Mouse (Mus musculus) embryonic facial prominence, embryonic 12.5 days (tissue): ENCODE data around the gene Mfsd7a. TPM values are rescaled to one million over a fixed set of nuclear protein-coding genes. Genes with fewer than 3 reads are reported as not detected.

Experiments
- ATAC-seq: fragments of 200-750 bp; cut with Nextera tagmentation; 2 replicates; pipeline ENCODE4 v1.8.0; 2017; ENCODE audit not compliant: insufficient number of reproducible peaks, insufficient read depth, low FRiP score, low TSS enrichment
- H3K27ac ChIP-seq: fragments of 300-500 bp; sonication (generic); 2 replicates; pipeline ENCODE4 v1.5.1; 2016; ENCODE audit warnings: mild to moderate bottlenecking
- H3K27me3 ChIP-seq: fragments of 300-500 bp; sonication (generic); 2 replicates; pipeline ENCODE4 v1.6.1; 2016; ENCODE audit warnings: mild to moderate bottlenecking, moderate library complexity
- H3K36me3 ChIP-seq: fragments of 300-500 bp; sonication (generic); 2 replicates; pipeline ENCODE4 v1.6.1; 2016; ENCODE audit warnings: mild to moderate bottlenecking
- H3K4me1 ChIP-seq: fragments of 300-500 bp; sonication (generic); 2 replicates; pipeline ENCODE4 v1.6.1; 2016
- H3K4me2 ChIP-seq: fragments of 300-500 bp; sonication (generic); replicated peaks from 2 replicates; pipeline ENCODE4 v1.6.1; 2016; ENCODE audit warnings: mild to moderate bottlenecking, moderate library complexity
- H3K4me3 ChIP-seq: fragments of 300-500 bp; sonication (generic); 2 replicates; pipeline ENCODE4 v1.5.1; 2016; ENCODE audit warnings: mild to moderate bottlenecking
- H3K9ac ChIP-seq: fragments of 300-500 bp; sonication (generic); 2 replicates; pipeline ENCODE4 v1.6.1; 2016; ENCODE audit warnings: mild to moderate bottlenecking, moderate library complexity
- H3K9me3 ChIP-seq: fragments of 300-500 bp; sonication (generic); 2 replicates; pipeline ENCODE4 v1.6.1; 2016; ENCODE audit warnings: mild to moderate bottlenecking, moderate library complexity
- WGBS: fragments of 180-500 bp; shearing (Covaris S2); methylation state at CpG from one replicate; pipeline ENCODE4 v1.1.7; 2016; 5-methylcytosine and 5-hydroxymethylcytosine counted together
- polyA plus RNA-seq: library from polyadenylated mRNA; unstranded; fragments of >200 nt; fragmentation: Nextera tagmentation; extraction: Ambion mirVana; gene quantifications from 2 replicates; pipeline ENCODE4 v1.2.1, GENCODE M21; 2016

Mfsd7a gene
- polyA plus RNA-seq, 1 experiment from 2014 or later: 0.18 TPM

GRCm38 (mm10) chr5:108427186-108427585, 21.5 kb downstream of the Mfsd7a start:
- ATAC-seq: no peak
- Histone ChIP-seq H3K36me3 (peaks cover 18% of the 10 kb centered on the region), H3K27ac (no peak overlapping the region), H3K27me3 (no peaks in the 10 kb centered on the region), H3K4me2 (no peak overlapping the region), H3K4me1 (no peaks in the 10 kb centered on the region), H3K4me3 (no peak overlapping the region), H3K9me3 (no peaks in the 10 kb centered on the region), H3K9ac (no peak overlapping the region)
- WGBS: 61% methylated on average over 1 of the region's 1 CpGs

DNA sequence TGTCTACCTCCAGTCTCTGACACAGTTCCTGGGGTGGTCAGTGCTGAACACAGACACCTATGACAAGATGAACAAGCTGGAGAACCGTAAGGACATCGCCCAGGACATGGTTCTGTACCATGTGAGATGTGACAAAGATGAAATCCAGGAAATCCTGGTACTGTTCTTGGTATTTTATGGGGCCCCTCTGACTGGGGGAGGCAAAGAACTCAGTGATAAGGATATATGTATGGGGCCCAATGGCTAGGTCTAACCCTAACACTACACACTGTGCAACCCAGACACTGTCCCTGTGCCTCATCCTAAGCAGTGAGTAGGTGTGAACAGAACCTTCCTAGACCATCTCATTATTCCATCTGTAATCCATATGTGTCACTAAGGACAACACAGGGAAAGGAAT, 25.3 kb downstream of the Mfsd7a start:
- Histone ChIP-seq H3K9me3 (no peaks in the 10 kb centered on the region), H3K9ac (no peak overlapping the region), H3K36me3 (no peaks in the 10 kb centered on the region), H3K4me2 (no peak overlapping the region), H3K27ac (no peak overlapping the region), H3K4me1 (no peaks in the 10 kb centered on the region), H3K4me3 (no peak overlapping the region), H3K27me3 (no peaks in the 10 kb centered on the region)
- 86% methylated on average over 2 of the region's 2 CpGs for WGBS
- ATAC-seq: no peak

DNA sequence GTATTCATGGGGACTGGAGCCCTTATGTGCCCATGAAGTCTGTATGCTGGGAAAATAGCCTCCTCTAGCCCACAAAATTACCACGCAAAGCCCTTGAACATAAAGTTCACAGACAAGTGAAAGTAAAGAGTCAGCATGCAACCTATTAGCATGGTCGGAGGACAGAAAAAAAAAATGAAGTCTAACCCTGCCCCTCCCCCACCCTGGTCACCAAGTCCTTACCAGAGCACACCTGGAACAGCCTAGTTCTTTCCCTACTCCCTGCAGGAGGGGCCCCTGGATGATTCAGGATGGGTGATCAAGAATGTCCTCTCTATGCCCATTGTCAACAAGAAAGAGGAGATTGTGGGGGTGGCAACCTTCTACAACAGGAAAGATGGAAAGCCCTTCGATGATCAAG, 25.9 kb downstream of the Mfsd7a start:
- Histone ChIP-seq H3K4me3 (no peak overlapping the region), H3K4me1 (no peaks in the 10 kb centered on the region), H3K9me3 (no peaks in the 10 kb centered on the region), H3K27ac (no peak overlapping the region), H3K4me2 (no peak overlapping the region), H3K9ac (no peak overlapping the region), H3K27me3 (no peaks in the 10 kb centered on the region), H3K36me3 (no peaks in the 10 kb centered on the region)
- WGBS: 77% methylated on average over 3 of the region's 3 CpGs
- ATAC-seq: no peak

DNA sequence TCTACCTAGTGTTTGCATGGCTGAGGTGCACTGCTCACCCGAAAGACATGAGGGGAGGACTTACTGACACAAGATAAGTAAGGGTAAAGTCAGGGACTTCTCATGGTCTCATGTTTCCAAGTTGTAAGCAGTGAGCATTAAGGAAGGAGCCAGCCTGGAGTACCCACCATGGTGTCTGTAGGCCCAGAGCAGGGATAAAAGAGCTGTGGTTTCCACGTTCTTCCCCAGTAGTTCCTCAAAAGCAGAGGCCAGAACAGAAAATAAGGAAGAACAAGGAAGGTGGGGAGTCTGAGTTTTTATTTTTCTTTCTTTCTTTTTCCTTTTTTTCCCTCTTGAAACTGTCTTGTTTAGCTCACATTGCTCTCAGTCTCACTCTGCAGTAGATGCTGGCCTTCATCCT, 34.0 kb downstream of the Mfsd7a start:
- Histone ChIP-seq H3K36me3 (no peaks in the 10 kb centered on the region), H3K4me2 (no peak overlapping the region), H3K27me3 (no peaks in the 10 kb centered on the region), H3K9me3 (no peaks in the 10 kb centered on the region), H3K27ac (no peak overlapping the region), H3K9ac (no peak overlapping the region), H3K4me3 (no peak overlapping the region), H3K4me1 (no peaks in the 10 kb centered on the region)
- 75% methylated on average over 2 of the region's 2 CpGs for WGBS
- no peak for ATAC-seq

- no peaks in the 10 kb centered on the region for H3K4me1 ChIP-seq
- H3K4me2 ChIP-seq: no peak overlapping the region
- no peak overlapping the region for H3K4me3 ChIP-seq
- no peaks in the 10 kb centered on the region for H3K9me3 ChIP-seq
- no peaks in the 10 kb centered on the region for H3K27me3 ChIP-seq
- WGBS: 72% methylated on average over 2 of the region's 2 CpGs
- H3K9ac ChIP-seq: no peak overlapping the region
- no peak overlapping the region for H3K27ac ChIP-seq
- no peaks in the 10 kb centered on the region for H3K36me3 ChIP-seq
- ATAC-seq: no peak
Observed at GRCm38 (mm10) chr5:108406977-108407376, 41.7 kb downstream of the Mfsd7a start.

DNA sequence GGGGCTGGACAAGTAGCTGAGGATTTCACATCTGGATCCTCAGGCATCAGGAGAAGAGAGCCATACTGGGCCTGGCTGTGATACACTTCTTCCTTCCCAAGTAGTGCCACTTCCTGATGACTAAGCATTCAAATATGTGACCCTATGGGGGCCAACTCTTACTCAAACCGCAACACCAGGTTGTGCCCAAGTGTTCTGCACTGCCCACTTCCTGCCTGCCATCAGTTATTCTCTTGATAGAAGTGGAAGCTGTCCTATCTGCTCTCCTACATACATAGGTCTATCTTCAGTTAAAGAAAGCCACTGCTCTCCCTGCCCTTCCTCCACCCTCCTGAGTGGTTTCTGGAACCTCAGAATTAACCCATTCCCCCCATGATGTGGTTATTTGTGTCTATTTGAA, 43.2 kb downstream of the Mfsd7a start:
- H3K27me3 ChIP-seq: no peaks in the 10 kb centered on the region
- H3K4me2 ChIP-seq: no peak overlapping the region
- no peak overlapping the region for H3K4me3 ChIP-seq
- H3K27ac ChIP-seq: no peak overlapping the region
- ATAC-seq: no peak
- H3K36me3 ChIP-seq: no peaks in the 10 kb centered on the region
- no peaks in the 10 kb centered on the region for H3K9me3 ChIP-seq
- H3K9ac ChIP-seq: no peak overlapping the region
- no peaks in the 10 kb centered on the region for H3K4me1 ChIP-seq
- 61% methylated on average over 1 of the region's 1 CpGs for WGBS

- ATAC-seq: no peak
- H3K27ac ChIP-seq: no peak overlapping the region
- 72% methylated on average over 4 of the region's 4 CpGs for WGBS
- H3K4me2 ChIP-seq: no peak overlapping the region
- H3K9me3 ChIP-seq: no peaks in the 10 kb centered on the region
- H3K4me1 ChIP-seq: no peaks in the 10 kb centered on the region
- H3K9ac ChIP-seq: no peak overlapping the region
- H3K4me3 ChIP-seq: no peak overlapping the region
- no peaks in the 10 kb centered on the region for H3K27me3 ChIP-seq
- no peaks in the 10 kb centered on the region for H3K36me3 ChIP-seq
Observed at GRCm38 (mm10) chr5:108403453-108403852, 45.2 kb downstream of the Mfsd7a start.

Other genes with a start within 250 kb of the Mfsd7a start
- gene Dr1, start 180.0 kb downstream of the Mfsd7a start, polyA plus RNA-seq: 47.6 and 51.8 TPM in 2 replicates
- gene Pigg, start 136.3 kb downstream of the Mfsd7a start, polyA plus RNA-seq: 6.2 and 6.9 TPM in 2 replicates
- not detected in 2 replicates for gene Gm42517, start 81.0 kb downstream of the Mfsd7a start, polyA plus RNA-seq
- 0.26 and 0.31 TPM in 2 replicates for gene Pde6b, start 60.5 kb downstream of the Mfsd7a start, polyA plus RNA-seq
- 453 and 457 TPM in 2 replicates for gene Atp5k, start 14.4 kb downstream of the Mfsd7a start, polyA plus RNA-seq
- gene Pcgf3, start 12.3 kb upstream of the Mfsd7a start, polyA plus RNA-seq: 30.6 and 34.7 TPM in 2 replicates
- gene Cplx1, start 101.1 kb upstream of the Mfsd7a start, polyA plus RNA-seq: 3.5 and 4.3 TPM in 2 replicates
- gene Gak, start 180.9 kb upstream of the Mfsd7a start, polyA plus RNA-seq: 53.5 and 55.2 TPM in 2 replicates
- 22.3 and 22.6 TPM in 2 replicates for gene Tmem175, start 180.9 kb upstream of the Mfsd7a start, polyA plus RNA-seq
- 13.4 and 14.5 TPM in 2 replicates for gene Idua, start 211.4 kb upstream of the Mfsd7a start, polyA plus RNA-seq
- gene Dgkq, start 220.8 kb upstream of the Mfsd7a start, polyA plus RNA-seq: 16.6 and 18.8 TPM in 2 replicates
- gene Slc26a1, start 226.7 kb upstream of the Mfsd7a start, polyA plus RNA-seq: 1.3 and 1.8 TPM in 2 replicates
- gene Fgfrl1, start 243.5 kb upstream of the Mfsd7a start, polyA plus RNA-seq: 45.4 and 46.8 TPM in 2 replicates